Mouse (Mus musculus): ENCODE results near the gene Osm.

- TF ChIP-seq POLR2A (IDR thresholded peaks at IDR 0.05; ENCODE audit: borderline replicate concordance, extremely low read depth, insufficient read depth, insufficient read length, poor library complexity, severe bottlenecking) (no peak), CTCF (IDR thresholded peaks at IDR 0.05; ENCODE audit: borderline replicate concordance, extremely low read depth, insufficient read depth, insufficient read length) (no peak)
Observed at GRCm38 (mm10) chr11:4240151-4240550, 3.9 kb downstream of the Osm start.
